Mouse (Mus musculus) thymus, postnatal 4 days (tissue): ENCODE results near the gene Slc16a9.
A peak's percentile ranks its signal among the peaks of the same experiment; 100 is the strongest.

Experiments
- DNase-seq: peaks from one replicate; pipeline ENCODE4 v3.0.0; 2021

Gene Slc16a9

DNA sequence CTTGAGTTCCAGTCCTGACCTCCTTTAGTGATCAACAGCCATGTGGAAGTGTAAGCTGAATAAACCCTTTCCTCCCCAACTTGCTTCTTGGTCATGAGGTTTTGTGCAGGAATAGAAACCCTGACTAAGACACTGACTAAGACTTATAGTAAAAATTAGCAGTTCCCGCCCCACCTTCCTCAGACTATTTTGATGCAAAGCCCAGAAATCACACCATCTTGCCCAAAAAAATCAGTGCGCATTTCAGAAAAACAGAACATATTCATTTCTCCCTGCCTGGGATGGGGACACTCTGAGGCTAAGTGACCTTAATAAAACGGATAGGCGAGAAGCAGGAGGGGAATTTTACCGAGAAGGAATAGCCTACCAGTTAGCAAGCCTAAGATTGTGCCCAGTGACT, 60.8 kb downstream of the Slc16a9 start:
- DNase-seq, result no peak

GRCm38 (mm10) chr10:70309416-70309815, 64.5 kb downstream of the Slc16a9 start:
- DNase-seq, result no peak

DNA sequence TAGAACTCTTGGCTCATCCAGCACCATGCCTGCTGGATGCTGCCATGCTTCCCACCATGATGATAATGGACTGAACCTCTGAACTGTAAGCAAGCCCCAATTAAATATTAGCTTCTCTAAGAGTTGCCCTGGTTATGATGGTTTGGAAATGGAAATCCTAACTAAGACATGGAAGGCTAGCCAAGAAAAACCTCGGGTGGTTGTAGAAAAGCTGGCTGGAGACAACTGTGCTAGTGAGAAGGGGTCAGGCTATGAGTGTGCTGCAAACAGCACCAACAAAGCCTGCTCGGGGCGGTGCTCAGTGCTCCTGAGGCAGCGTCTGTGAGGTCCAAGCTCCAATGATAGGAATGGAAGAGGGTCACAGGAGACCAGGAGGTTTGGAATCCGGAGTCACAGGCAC, 65.7 kb downstream of the Slc16a9 start:
- DNase-seq, result no peak

GRCm38 (mm10) chr10:70315895-70316294, 71.0 kb downstream of the Slc16a9 start:
- DNase-seq, result no peak

- DNase-seq, result no peak
These were observed 72.0 kb downstream of the Slc16a9 start for GRCm38 (mm10) chr10:70316856-70317255.

GRCm38 (mm10) chr10:70317394-70317965, 72.6 kb downstream of the Slc16a9 start:
- no peak for DNase-seq

GRCm38 (mm10) chr10:70318630-70319029, 73.7 kb downstream of the Slc16a9 start:
- peak; percentile 12 for DNase-seq

GRCm38 (mm10) chr10:70325518-70325917, 80.6 kb downstream of the Slc16a9 start:
- DNase-seq, result no peak

GRCm38 (mm10) chr10:70327331-70327730, 82.4 kb downstream of the Slc16a9 start:
- DNase-seq, result no peak

- DNase-seq, result no peak
These were observed 83.2 kb downstream of the Slc16a9 start for GRCm38 (mm10) chr10:70328139-70328538.
